Mouse (Mus musculus): ENCODE data around the gene Smlr1.

Gene Smlr1

DNA sequence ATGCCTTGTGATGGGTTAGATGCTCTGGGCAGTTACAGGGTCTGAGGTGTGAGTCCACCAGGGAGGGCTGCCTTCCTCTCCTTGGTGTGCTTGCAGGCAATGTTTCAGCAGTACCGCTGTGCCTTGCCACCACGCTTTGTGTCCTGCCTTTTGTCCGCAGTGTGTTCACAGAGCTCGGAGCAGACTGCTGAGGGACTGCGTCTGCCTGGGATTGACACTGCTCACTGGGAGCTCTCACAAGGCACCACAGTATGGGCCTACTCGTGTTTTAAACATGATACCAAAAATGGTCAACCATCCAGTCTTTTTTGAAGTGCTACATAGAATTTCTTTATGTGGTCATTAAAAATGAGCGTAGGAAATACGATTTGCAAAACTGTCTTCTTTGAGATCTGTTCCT is 12.3 kb downstream of the Smlr1 start:
- Histone ChIP-seq H3K4me3 (replicated peaks; ENCODE audit: low read length) (no peak overlapping the region), H3K27me3 (ENCODE audit: insufficient read depth, low read length) (no peaks in the 10 kb centered on the region), H3K36me3 (ENCODE audit: insufficient read depth, low read length) (peaks cover 42% of the 10 kb centered on the region), H3K4me1 (replicated peaks; ENCODE audit: low read depth, low read length) (no peaks in the 10 kb centered on the region), H3K9me3 (ENCODE audit: low read length) (no peaks in the 10 kb centered on the region)
- TF ChIP-seq CTCF (conservative IDR thresholded peaks at IDR 0.05; ENCODE audit: low read length) (no peak), NANOG (IDR thresholded peaks at IDR 0.05; ENCODE audit: borderline replicate concordance, low read length) (no peak), POU5F1 (IDR thresholded peaks at IDR 0.05; ENCODE audit: borderline replicate concordance, low read length) (no peak)

DNA sequence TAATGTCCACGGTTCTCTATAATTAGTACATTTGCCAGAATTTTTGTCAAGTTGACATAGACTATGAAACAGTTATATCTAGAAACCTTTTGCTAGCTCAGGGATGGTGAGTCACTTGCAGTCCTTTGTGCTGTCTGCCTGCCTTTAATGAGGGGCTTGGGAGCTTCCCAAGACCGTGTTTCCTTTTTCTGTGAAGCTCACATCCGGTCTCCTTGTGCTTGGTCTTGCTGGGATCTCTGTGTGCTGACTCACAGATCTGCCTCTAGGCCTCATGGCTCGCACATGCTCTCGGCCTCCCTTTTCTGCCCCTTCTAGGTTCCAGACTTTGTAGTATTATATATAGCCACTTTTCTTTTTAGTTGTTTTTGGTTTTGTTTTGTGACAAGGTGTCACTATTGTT is 15.6 kb downstream of the Smlr1 start:
- Histone ChIP-seq H3K9me3 (ENCODE audit: low read length) (peaks cover 9% of the 10 kb centered on the region), H3K27me3 (ENCODE audit: insufficient read depth, low read length) (no peaks in the 10 kb centered on the region), H3K36me3 (ENCODE audit: insufficient read depth, low read length) (peaks cover 59% of the 10 kb centered on the region), H3K4me1 (replicated peaks; ENCODE audit: low read depth, low read length) (no peaks in the 10 kb centered on the region), H3K4me3 (replicated peaks; ENCODE audit: low read length) (no peak overlapping the region)
- no peak for TF ChIP-seq CTCF (conservative IDR thresholded peaks at IDR 0.05; ENCODE audit: low read length)
- TF ChIP-seq NANOG (IDR thresholded peaks at IDR 0.05; ENCODE audit: borderline replicate concordance, low read length), result no peak
- no peak for TF ChIP-seq POU5F1 (IDR thresholded peaks at IDR 0.05; ENCODE audit: borderline replicate concordance, low read length)

DNA sequence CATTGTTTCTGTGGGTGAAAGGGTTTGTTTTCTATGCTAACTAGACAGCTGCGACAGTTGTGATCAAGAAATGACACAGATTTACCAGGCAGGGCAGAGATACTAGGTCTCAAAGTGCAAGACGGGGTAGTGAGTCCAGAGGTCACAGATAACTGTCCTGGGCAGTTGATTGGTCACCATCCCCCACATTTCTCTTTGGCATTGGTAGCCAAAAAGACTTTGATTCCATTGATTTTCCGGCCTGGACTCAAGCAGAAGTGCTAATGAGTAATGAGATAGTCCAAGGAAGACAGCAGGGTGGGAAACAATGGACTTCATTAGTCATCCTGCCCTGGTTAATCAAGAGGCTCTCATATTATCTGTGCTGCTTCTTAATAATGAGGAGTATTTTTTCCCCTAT is 16.1 kb downstream of the Smlr1 start:
- peaks cover 64% of the 10 kb centered on the region for H3K36me3 ChIP-seq (ENCODE audit: insufficient read depth, low read length)
- no peak overlapping the region for H3K4me3 ChIP-seq (replicated peaks; ENCODE audit: low read length)
- H3K27me3 ChIP-seq (ENCODE audit: insufficient read depth, low read length), result no peaks in the 10 kb centered on the region
- no peaks in the 10 kb centered on the region for H3K4me1 ChIP-seq (replicated peaks; ENCODE audit: low read depth, low read length)
- TF ChIP-seq POU5F1 (IDR thresholded peaks at IDR 0.05; ENCODE audit: borderline replicate concordance, low read length), result no peak
- no peak for TF ChIP-seq CTCF (conservative IDR thresholded peaks at IDR 0.05; ENCODE audit: low read length)
- no peak for TF ChIP-seq NANOG (IDR thresholded peaks at IDR 0.05; ENCODE audit: borderline replicate concordance, low read length)
- H3K9me3 ChIP-seq (ENCODE audit: low read length), result peaks cover 9% of the 10 kb centered on the region

DNA sequence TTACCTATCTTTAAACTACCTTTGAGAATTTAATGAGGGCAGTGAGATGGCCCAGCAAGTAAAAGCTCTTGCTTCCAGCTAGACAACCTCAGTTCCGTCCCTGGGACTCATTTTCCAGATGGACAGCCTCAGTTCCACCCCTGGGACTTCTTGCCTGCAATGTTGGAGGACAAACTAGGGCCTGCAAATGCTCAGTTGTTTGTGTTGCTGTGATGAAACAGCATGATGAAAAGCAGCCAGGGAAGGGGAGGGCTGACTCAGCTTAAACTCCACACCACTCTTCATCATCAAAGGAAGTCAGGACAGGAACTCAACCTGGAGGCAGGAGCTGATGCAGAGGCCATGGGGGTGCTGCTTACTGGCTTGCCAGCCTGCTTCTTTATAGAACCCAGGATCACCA is 22.2 kb downstream of the Smlr1 start:
- H3K9me3 ChIP-seq (ENCODE audit: low read length), result peaks cover 9% of the 10 kb centered on the region
- TF ChIP-seq NANOG (IDR thresholded peaks at IDR 0.05; ENCODE audit: borderline replicate concordance, low read length) (no peak), POU5F1 (IDR thresholded peaks at IDR 0.05; ENCODE audit: borderline replicate concordance, low read length) (no peak), CTCF (conservative IDR thresholded peaks at IDR 0.05; ENCODE audit: low read length) (no peak)
- H3K27me3 ChIP-seq (ENCODE audit: insufficient read depth, low read length), result no peaks in the 10 kb centered on the region
- H3K4me3 ChIP-seq (replicated peaks; ENCODE audit: low read length), result no peak overlapping the region
- H3K36me3 ChIP-seq (ENCODE audit: insufficient read depth, low read length), result peaks cover 56% of the 10 kb centered on the region
- H3K4me1 ChIP-seq (replicated peaks; ENCODE audit: low read depth, low read length), result peaks cover 11% of the 10 kb centered on the region

DNA sequence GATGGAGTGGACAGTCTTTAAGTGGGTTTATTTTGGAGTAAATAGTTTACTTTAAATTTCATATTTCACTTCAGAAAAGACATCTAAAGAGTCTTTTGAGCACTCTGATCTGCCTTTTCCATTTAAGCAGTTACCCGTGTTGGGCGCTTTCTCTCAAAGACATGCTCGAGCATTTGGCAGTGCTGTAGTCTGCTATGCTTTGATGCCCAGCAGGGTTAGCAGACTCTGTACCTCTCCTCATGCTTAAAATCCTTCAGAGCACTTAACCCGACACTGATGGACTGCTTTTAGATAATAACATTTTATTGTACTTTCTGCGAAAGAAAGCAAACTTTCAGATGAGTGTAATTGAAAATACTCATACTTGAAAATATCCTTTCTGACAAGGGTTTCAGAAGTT is 32.8 kb downstream of the Smlr1 start:
- Histone ChIP-seq H3K27me3 (ENCODE audit: insufficient read depth, low read length) (no peaks in the 10 kb centered on the region), H3K36me3 (ENCODE audit: insufficient read depth, low read length) (peaks cover 71% of the 10 kb centered on the region), H3K4me3 (replicated peaks; ENCODE audit: low read length) (no peak overlapping the region), H3K9me3 (ENCODE audit: low read length) (no peaks in the 10 kb centered on the region), H3K4me1 (replicated peaks; ENCODE audit: low read depth, low read length) (peaks cover 12% of the 10 kb centered on the region; the same call in 1 of the 2 replicates)
- no peak for TF ChIP-seq NANOG (IDR thresholded peaks at IDR 0.05; ENCODE audit: borderline replicate concordance, low read length)

DNA sequence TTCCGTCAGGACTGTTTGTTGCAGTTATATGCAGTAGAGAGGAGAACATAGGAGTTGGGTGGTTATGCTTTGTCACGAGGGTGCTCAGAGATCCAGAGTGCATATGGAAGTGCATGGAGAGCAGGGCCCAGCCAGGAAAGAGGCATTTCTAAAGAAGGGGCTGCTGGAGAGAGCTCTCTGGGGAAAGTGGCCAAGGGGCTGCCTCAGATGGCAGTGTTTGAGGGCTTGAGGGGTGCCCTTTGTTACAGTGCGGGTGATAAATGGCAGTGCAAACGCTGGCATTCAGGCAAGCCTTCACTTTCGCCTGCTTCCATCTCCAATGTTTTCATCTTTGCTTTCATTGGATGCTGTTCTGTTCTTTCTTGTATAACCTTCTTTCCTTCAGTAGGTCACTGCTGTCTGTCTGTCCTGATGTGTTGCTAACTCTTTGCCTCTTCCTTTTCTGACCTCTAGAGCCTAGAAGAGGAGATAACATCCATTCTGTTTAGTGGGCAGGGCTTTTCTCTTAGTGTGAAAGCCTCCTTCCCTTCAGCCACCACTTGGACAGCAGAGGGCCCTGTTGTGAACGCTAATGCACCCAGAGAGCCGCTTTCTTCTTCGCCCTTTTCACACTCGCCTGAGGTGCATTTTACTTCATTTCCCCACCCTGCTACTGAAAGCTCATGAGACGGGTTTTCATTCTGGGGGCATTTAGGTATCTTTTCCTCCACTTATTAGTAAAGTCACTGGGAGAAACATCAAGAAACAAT is 36.6 kb downstream of the Smlr1 start:
- TF ChIP-seq CTCF (conservative IDR thresholded peaks at IDR 0.05; ENCODE audit: low read length), result no peak
- TF ChIP-seq POU5F1 (IDR thresholded peaks at IDR 0.05; ENCODE audit: borderline replicate concordance, low read length), result no peak
- TF ChIP-seq NANOG (IDR thresholded peaks at IDR 0.05; ENCODE audit: borderline replicate concordance, low read length), result no peak
- H3K4me1 ChIP-seq (replicated peaks; ENCODE audit: low read depth, low read length), result peaks cover 15% of the 10 kb centered on the region

DNA sequence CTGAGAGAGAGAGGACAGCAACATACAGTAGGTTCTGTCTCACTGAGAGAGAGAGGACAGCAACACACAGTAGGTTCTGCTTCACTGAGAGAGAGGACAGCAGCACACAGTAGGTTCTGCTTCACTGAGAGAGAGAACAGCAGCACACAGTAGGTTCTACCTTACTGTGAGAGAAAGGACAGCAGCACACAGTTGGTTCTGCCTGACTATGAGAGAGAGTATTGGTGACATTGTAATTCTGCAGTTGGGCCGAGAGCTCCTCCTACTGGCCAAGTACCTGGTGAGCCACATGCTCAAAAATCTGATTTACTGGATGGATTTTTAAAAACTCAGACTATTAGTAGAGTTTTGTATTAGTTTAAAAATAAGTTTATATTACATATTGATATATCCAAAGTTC is 47.6 kb downstream of the Smlr1 start:
- Histone ChIP-seq H3K27me3 (ENCODE audit: insufficient read depth, low read length) (no peaks in the 10 kb centered on the region), H3K4me1 (replicated peaks; ENCODE audit: low read depth, low read length) (no peaks in the 10 kb centered on the region), H3K4me3 (replicated peaks; ENCODE audit: low read length) (no peak overlapping the region), H3K36me3 (ENCODE audit: insufficient read depth, low read length) (peaks cover 35% of the 10 kb centered on the region), H3K9me3 (ENCODE audit: low read length) (no peaks in the 10 kb centered on the region)
- peak; percentile 69 for TF ChIP-seq CTCF (conservative IDR thresholded peaks at IDR 0.05; ENCODE audit: low read length)
- TF ChIP-seq NANOG (IDR thresholded peaks at IDR 0.05; ENCODE audit: borderline replicate concordance, low read length), result no peak

More for the DNA sequence above, 36.6 kb downstream of the Smlr1 start:
- H3K4me3 ChIP-seq (replicated peaks; ENCODE audit: low read length), result no peak overlapping the region
- H3K36me3 ChIP-seq (ENCODE audit: insufficient read depth, low read length), result peaks cover 47% of the 10 kb centered on the region
- no peaks in the 10 kb centered on the region for H3K27me3 ChIP-seq (ENCODE audit: insufficient read depth, low read length)
- H3K9me3 ChIP-seq (ENCODE audit: low read length), result no peaks in the 10 kb centered on the region

DNA sequence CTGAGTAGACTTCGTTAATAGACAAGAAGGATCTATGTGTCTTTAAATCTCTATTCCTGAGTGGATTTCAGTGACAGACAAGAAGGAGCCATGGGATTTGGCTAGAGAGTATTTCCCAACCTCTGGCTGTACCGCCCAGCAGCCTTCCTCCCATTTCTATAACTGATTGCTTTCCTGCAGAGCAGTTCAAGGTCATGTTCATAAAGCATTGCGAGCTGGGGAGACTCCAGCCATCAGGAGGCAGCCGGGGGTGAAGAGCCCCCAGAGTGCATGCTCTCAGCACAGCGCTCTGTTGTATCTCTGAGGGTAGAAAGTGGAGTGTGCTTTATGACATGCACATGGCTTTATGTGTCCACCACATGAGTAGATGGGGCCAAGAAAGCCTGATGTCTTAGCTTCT is 53.3 kb downstream of the Smlr1 start:
- TF ChIP-seq POU5F1 (IDR thresholded peaks at IDR 0.05; ENCODE audit: borderline replicate concordance, low read length) (no peak), NANOG (IDR thresholded peaks at IDR 0.05; ENCODE audit: borderline replicate concordance, low read length) (no peak), CTCF (conservative IDR thresholded peaks at IDR 0.05; ENCODE audit: low read length) (no peak)
- no peaks in the 10 kb centered on the region for H3K9me3 ChIP-seq (ENCODE audit: low read length)
- no peak overlapping the region for H3K4me3 ChIP-seq (replicated peaks; ENCODE audit: low read length)
- H3K36me3 ChIP-seq (ENCODE audit: insufficient read depth, low read length), result peaks cover 43% of the 10 kb centered on the region
- no peaks in the 10 kb centered on the region for H3K4me1 ChIP-seq (replicated peaks; ENCODE audit: low read depth, low read length)
- no peaks in the 10 kb centered on the region for H3K27me3 ChIP-seq (ENCODE audit: insufficient read depth, low read length)

DNA sequence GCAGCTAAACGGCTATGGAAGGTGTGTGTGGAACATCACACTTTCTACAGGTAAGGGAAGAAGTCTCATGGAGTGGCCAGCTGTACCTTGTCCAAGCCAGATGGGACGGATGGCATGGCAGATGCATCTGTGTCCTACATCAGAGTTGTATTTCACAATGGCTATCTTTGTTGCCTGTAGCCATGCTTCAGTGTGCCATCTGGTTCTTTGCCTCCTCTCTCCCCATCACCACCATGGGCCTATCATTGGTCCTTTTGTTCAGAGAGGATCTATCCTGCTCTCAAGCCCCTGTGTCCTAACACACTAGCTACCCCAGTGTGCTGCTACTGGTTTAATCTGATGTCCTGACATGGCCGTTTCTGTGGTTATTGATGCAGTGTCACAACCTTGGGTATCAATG is 56.4 kb downstream of the Smlr1 start:
- Histone ChIP-seq H3K27me3 (ENCODE audit: insufficient read depth, low read length) (no peaks in the 10 kb centered on the region), H3K4me1 (replicated peaks; ENCODE audit: low read depth, low read length) (no peaks in the 10 kb centered on the region), H3K4me3 (replicated peaks; ENCODE audit: low read length) (no peak overlapping the region), H3K36me3 (ENCODE audit: insufficient read depth, low read length) (peaks cover 36% of the 10 kb centered on the region), H3K9me3 (ENCODE audit: low read length) (no peaks in the 10 kb centered on the region)
- TF ChIP-seq POU5F1 (IDR thresholded peaks at IDR 0.05; ENCODE audit: borderline replicate concordance, low read length) (no peak), NANOG (IDR thresholded peaks at IDR 0.05; ENCODE audit: borderline replicate concordance, low read length) (no peak), CTCF (conservative IDR thresholded peaks at IDR 0.05; ENCODE audit: low read length) (no peak)

Data from E14TG2a.4 (cell line).